ENCODE assay signal across 8 mouse cellular contexts in genomic region chr9:65215494-65216126, GRCm38 (mm10). TPM values are rescaled to one million over a fixed set of nuclear protein-coding genes. Genes with fewer than 3 reads are reported as not detected.
DNase-seq lines count a peak whose midpoint lies in the region; ATAC-seq and TF ChIP-seq lines count a peak whose summit lies in the region.

No protein-coding gene starts in this region.

- 0 out of 2 replicates have a peak overlapping the region, but pooled peaks have one; percentile 7 for H3K27ac ChIP-seq in embryonic fibroblast, embryonic 13.5 days (ENCODE audit: insufficient read depth, low read length)
- H3K27ac ChIP-seq in midbrain, embryonic 10.5 days (replicated peaks): peak overlapping the region; percentile 93

- no peaks in the 10 kb centered on the region for H3K4me1 ChIP-seq in embryonic fibroblast, embryonic 13.5 days (ENCODE audit: control insufficient read depth, insufficient read depth, low read length)
- peaks cover 29% of the 10 kb centered on the region for H3K4me1 ChIP-seq in midbrain, embryonic 10.5 days

- no peak for ATAC-seq in inflammation-experienced regulatory T-cells, adult 6 months

- peaks cover 8% of the 10 kb centered on the region; the same call in 1 of the 2 replicates for H3K27me3 ChIP-seq in midbrain, embryonic 10.5 days (ENCODE audit: low read depth, poor library complexity, severe bottlenecking)

- no peaks in the 10 kb centered on the region for H3K36me3 ChIP-seq in midbrain, embryonic 10.5 days

- no peaks in the 10 kb centered on the region for H3K9me3 ChIP-seq in midbrain, embryonic 10.5 days (replicated peaks)

- 13% methylated on average over 31 of the region's 31 CpGs for WGBS in midbrain, embryonic 10.5 days

- H3K4me3 ChIP-seq in embryonic fibroblast, embryonic 13.5 days (ENCODE audit: insufficient read depth, low read length): peak overlapping the region; percentile 60
- peak overlapping the region; percentile 75 for H3K4me3 ChIP-seq in midbrain, embryonic 10.5 days

- TF ChIP-seq CTCF in embryonic fibroblast, embryonic 13.5 days (IDR thresholded peaks at IDR 0.05; ENCODE audit: borderline replicate concordance, insufficient read depth, low read length): no peak

- peak; percentile 16; the same call in 1 of the 2 replicates for TF ChIP-seq POLR2A in embryonic fibroblast, embryonic 13.5 days (IDR thresholded peaks at IDR 0.05; ENCODE audit: low read depth, low read length)

- peak; percentile 65 for DNase-seq in spleen, adult 12 weeks (ENCODE audit: low spot score)
- no peak for DNase-seq in spleen, adult 18-20 months
- peak; percentile 70 for DNase-seq in kidney, adult 9 months
- DNase-seq in midbrain, embryonic 10.5 days (ENCODE audit: low spot score): no peak
- no peak for DNase-seq in natural killer cell, adult 2 months (ENCODE audit: low spot score in 2 of 2)
- DNase-seq in layer of hippocampus, adult 9-11 months: no peak

RNA-seq across cellular contexts. Expression of gene Parp16, which starts 20.5 kb away (rescaled TPM):
- 1.5 and 2.7 TPM in 2 replicates for polyA plus RNA-seq in embryonic fibroblast, embryonic 13.5 days (2011; ENCODE audit: insufficient read length, low read depth, missing spikeins)
- 7.2 and 7.9 TPM in 2 replicates for polyA plus RNA-seq in midbrain, embryonic 10.5 days (2016; fragmentation: Nextera tagmentation; extraction: Ambion mirVana)
- polyA plus RNA-seq in inflammation-experienced regulatory T-cells, adult 6 months (2017; shearing (Covaris generic)): 1 to 10 TPM; 5.4 to 8.0 (median 5.8) TPM

RNA-seq across cellular contexts. Expression of gene Cilp, which starts 49.4 kb away (rescaled TPM):
- polyA plus RNA-seq in embryonic fibroblast, embryonic 13.5 days (2011; ENCODE audit: insufficient read length, low read depth, missing spikeins): not detected in 2 replicates
- polyA plus RNA-seq in midbrain, embryonic 10.5 days (2016; fragmentation: Nextera tagmentation; extraction: Ambion mirVana): 0.04 and 0.17 TPM in 2 replicates
- polyA plus RNA-seq in inflammation-experienced regulatory T-cells, adult 6 months (2017; shearing (Covaris generic)): not detected

Comparison
In these comparisons a context has a peak if more than half of its experiments do, and no peak if none do; other contexts are left out.
1. DNase-seq: peak in spleen, adult 12 weeks (single experiment) and kidney, adult 9 months (single experiment); none in spleen, adult 18-20 months (0 of 2), midbrain, embryonic 10.5 days (single experiment), natural killer cell, adult 2 months (0 of 2) and layer of hippocampus, adult 9-11 months (single experiment).